Mouse (Mus musculus) adrenal gland, postnatal 25 days (tissue): Measurements from ENCODE around the gene Adgrb3. TPM values are rescaled to one million over a fixed set of nuclear protein-coding genes. Genes with fewer than 3 reads are reported as not detected.
"Not testable (repeated sequence)": the region's sequence is repeated elsewhere in the genome, so short reads cannot be mapped to it uniquely, and the experiment has no call there.

ENCODE experiments used
- DNase-seq: peaks from one replicate; pipeline ENCODE4 v3.0.0; 2021; ENCODE audit warnings: mixed read lengths
- total RNA-seq: library from RNA; stranded (reverse); gene quantifications from 2 replicates; pipeline ENCODE4 v1.2.3, GENCODE M21; 2021

The Adgrb3 gene
- total RNA-seq, 1 experiment from 2014 or later: 1.5 TPM

DNA sequence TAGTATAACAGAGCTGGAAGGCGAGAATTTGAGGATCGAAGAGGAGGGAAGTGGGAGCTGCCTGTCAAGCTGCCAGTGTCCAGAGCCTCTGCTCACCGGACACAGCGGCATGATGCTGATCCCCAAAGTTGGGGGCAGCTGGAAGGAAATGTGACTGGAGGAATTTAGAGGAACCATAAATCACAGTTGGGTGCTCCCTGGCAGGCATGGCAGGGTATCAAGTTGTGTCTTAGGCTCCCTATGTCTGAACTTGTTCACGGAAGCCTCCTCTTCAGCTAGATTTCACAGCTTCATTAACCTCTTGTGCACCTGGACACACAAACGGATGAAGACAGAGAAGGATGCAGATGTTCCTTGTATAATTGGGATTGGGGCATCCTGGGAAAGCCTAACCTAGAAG, 722.8 kb downstream of the Adgrb3 start:
- no peak for DNase-seq

DNA sequence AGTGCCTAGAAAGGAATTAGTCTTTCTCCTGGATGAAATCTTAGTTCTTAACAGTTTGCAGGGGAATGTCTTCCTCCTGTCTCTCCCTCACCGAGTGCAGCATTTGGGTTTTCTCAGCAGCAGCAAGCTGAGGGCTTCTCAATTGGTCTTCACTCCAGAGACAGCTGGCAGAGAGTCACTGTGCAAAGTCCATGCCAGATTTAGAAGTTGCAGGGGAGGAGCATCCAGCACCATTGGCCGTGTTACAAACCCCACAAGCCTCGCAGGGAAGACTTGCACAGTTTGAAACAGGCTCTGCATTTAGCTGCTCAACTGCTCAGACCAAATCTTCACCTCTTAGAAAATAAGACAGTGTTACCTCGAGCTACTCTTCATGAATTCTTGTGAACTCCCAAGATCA, 724.1 kb downstream of the Adgrb3 start:
- DNase-seq: peak; percentile 2

DNA sequence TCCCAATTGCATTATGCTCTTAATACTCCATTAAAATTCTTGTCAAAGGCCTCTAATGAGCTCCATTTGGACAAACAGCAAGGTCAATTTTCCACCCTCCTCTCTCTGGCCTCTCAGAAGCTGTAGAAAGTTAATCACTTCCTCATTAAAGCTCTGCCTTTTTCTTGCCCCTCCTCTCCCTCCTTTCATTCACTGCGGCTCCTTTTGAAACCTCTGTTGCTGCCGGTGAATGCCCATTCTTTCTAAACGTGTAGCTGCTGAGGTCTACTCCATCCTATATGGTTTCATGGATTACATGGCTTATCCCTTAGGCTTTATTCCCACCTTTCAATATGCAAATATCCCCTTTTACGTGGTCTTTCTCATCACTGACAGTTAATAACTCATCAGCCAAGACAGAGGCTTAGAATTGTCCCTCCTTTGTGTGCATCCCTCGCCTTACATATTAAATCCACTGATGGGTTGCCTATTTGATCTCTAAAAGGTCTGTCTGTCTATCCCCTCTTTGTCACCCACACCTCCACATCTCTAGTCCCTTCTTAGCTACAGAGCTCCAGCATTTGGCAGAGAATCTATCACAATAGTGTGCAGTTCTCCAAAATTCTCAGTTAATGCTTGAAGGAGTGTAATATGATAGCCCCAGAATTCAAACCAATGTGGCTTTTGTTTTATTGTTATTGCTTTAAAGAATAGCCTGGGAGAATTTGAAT, 741.3 kb downstream of the Adgrb3 start:
- no peak for DNase-seq

DNA sequence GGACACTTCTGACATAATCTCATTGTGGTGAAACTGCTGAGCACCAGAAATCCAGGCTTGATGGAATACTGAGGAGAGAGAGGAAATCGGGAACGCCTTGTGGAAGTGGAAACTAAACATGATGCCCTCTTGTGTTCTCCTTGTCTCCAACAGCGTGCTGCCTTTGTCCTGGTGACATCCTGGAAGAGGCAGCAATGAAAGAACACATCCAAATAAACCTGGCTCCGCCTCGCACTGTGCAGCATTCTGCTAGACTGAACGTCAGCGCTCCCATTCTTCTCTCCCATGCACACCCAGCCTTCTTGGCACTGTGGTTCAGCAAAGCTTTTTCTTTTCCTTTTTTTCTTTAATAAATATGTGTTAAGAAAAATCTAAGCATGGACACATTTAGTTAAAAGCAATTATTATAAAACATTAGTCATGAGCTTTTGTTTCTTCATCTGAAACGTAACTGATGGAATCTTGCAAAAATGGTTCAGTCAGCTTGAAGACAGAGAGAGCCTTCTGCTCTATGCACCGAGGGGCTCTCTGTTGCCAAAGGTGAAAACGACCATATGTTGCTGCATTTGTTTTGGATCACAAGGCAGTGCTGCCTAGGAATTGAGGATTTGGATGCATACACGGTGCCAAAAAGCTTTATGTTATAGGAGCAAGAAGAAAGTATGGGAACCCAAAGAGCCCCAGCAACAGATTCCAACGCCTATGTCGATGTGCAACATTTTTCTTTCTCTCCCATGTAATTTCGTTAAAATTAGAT, 743.7 kb downstream of the Adgrb3 start:
- DNase-seq: no peak

DNA sequence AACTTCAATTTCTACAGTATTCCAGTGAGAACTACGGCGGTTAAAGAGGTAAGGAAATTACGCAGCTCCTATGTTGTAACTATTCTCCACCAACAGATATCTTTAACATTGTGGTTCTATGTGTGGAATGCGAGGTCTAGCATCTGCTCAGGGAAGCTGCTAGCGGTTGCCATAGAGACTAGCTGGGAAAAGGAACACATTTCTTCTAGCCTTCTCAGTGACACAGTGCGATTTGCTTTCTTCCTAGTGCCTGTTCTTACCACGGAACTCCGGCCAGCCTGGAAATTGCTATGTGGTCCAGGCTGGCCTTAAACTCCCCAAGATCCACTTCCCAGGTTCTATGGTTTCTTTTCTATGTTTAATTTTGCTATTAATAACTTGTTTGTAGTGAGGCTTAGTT, 747.1 kb downstream of the Adgrb3 start:
- DNase-seq: no peak

DNA sequence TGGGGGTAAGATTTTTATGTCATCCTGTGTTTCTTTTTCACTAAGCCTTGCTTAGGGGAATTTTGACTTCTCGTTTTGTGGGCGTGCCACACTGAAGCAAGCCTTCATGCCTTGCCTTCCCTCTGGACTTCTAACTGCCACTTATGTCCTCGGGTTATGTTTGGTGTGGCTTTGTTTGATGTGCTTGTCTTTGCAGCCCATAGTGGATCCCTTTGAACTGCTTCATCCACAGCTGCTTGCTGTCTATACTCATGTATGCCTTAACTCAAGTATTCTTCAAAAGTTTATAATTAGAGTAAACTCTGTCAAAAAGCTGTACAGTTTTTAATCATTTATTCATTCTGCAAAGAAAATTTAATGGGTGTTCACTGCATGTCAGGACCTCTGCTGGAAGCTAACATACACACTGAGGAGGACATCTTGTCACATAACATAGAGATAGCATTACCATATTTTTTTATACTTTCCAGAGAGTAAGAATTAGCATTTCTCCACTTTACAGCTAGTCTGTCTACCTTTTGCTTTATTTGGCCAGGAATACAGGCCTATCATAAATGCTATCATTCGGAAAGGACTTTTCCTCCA, 748.1 kb downstream of the Adgrb3 start:
- no peak for DNase-seq

DNA sequence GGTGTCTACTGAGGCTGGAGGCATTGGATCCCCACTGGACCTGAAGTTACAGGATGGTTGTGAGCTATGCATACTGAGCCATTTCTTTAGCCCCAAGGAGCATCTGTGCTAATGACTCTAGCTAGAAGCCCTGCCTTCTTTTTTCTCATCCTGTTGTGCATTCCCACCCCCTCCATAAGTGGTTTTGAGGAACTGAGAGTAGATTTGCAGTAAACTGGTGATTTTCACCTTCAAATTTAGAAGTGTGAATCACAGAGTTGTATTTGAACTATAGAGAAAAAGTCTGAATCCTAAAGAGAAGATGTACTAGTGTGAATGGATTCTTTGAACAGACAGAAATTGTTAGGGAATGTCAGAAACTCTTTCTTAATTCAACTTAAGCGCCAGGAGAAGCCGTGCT, 750.1 kb downstream of the Adgrb3 start:
- DNase-seq: no peak

DNA sequence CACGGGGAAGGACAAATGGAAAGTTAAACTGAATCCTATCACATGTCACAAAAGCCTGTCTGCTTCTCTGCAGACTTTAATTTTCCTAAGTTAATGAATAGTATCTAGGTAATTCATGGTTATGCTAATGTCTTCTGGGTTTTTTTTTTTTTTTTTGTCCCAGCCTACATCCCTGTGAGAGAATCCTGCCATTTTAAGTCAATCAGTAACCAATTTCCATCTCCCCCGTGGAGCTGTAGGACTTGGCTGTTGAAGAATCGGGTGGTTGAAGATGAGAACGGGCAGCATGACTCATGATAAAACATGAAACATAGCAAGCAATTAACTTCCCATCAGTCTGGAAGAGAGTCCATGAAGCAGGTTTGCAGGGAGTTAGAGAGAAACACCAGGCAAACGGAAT, 753.6 kb downstream of the Adgrb3 start:
- DNase-seq: no peak

DNA sequence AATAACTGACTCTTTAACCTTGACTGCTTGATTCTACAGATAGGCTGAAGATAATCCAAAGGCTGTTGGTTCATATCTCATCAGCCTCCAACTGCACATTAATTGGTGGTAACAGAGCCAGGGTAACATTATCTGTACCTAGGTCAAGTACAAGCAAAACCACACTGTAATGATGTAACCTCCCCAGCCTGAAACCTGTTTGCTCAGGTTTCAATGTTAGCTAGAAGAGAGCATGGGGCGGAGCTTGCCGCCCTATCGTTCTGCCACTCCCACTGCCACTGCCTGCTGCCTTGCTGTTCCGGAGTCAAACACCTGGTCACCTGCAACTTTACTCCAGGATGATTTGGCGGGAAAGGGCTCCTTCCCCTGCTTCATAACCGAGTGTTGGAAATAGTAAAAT, 765.5 kb downstream of the Adgrb3 start:
- no peak for DNase-seq

DNA sequence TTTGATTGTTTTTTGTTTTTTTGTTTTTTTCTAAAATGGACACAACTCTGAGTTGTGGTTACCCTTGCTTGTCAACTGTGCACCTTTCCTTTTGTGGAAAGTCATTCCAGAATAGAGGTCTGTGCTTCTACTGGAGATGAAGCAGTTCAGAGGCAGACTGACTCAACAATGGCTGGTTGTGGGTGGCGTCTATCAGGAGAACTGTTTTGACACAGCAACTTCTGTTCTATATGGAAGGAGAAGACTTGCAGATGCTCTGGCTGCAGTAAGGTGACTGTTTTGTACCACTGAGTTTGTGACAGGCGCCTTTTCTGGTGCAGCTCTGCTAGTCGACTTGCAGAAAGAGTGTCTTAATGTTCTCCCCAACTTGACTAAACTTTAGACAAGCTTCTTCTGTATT, 768.6 kb downstream of the Adgrb3 start:
- DNase-seq: no peak

DNA sequence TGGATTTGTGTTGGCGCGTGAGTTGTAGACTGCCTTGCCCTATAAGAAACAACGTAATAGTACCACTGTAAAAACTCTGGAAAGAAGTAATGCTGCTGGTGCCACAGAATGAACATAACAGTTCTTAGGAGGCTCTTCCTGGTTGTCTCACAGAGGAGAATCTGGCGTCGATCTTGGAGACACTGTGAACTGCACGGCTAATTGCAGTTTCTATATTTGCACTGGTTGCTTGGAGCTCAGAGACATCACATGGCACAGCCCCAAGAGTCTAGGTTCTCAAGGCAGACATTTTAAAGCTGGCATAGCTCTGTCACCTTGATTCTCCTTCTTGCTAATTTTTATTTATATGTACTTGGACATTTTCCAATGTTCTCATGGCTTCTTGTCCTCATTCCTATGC, 769.3 kb downstream of the Adgrb3 start:
- DNase-seq: no peak

DNA sequence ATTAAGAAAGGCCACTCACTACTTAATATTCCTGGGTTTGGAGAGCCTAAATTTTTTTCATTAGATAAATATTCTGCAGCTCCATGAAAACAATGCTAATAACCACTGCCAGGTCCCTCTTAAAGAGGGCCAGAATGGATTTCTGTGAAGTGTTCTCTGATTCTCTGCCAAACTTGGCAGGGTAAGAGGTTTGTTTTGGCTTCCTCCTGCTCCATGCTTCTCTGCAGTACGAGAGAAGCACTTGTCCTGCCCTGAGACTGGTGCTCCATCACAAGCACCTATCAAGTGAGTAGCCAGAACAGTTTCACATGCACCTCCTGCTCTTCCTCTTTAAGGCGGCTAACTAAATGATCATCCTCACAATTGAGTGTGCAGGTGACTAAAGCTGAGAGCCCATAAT, 771.9 kb downstream of the Adgrb3 start:
- no peak for DNase-seq

DNA sequence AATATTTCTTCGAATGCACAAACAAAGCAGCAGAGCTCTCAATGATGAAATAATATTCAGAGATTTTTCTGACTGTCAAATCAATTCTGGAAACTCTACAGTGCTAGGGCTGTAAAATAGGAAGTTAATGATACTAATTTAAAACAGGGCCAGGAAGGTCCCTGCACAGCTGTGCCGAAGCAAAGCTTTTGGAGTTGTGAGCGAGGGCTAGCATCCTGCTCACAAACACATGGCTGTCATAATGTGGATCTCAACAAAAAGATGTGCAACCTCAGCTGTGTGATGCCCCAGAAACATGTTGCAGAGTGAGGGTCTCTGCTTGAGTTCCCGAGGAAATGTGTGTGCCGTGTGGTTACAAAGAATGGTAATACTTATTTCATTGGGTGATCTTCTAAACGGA, 772.3 kb downstream of the Adgrb3 start:
- no peak for DNase-seq

DNA sequence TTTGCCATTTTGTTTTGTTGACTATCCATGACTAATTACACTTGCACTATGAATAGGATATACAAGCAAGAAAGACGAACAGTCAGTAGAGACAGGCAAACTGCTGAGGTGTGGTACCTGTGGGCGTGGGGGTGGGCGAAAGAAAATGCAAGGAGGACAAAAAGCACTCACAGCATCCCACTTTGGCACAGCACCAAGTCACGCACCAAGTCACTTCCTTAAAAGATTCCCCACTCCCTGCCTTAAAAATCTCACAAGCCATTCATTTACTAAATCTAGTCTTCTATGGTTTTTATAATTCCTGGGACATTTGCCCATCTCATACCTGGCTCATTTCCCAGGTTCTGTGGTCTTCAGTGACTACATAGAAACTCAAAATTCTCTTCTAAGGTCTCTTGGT, 787.4 kb downstream of the Adgrb3 start:
- no peak for DNase-seq

DNA sequence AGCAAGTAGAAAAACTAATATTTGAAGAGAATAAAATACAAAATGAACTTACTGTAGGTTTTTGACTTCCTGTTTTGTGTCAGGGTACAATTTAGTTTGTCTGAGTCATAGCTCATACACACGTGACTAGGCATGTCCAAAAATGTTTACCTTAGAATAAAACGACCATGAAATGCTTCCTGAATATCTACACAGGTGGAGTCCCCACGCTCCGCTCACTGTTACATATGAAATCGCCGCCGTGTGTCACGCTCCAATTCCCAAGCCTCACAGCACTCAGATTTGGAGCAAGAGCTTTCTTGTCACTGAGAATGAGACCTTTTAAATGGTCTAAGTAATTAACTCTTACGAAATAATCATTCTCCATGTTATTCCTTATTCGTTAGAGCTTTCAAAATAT, 795.3 kb downstream of the Adgrb3 start:
- DNase-seq: no peak

DNA sequence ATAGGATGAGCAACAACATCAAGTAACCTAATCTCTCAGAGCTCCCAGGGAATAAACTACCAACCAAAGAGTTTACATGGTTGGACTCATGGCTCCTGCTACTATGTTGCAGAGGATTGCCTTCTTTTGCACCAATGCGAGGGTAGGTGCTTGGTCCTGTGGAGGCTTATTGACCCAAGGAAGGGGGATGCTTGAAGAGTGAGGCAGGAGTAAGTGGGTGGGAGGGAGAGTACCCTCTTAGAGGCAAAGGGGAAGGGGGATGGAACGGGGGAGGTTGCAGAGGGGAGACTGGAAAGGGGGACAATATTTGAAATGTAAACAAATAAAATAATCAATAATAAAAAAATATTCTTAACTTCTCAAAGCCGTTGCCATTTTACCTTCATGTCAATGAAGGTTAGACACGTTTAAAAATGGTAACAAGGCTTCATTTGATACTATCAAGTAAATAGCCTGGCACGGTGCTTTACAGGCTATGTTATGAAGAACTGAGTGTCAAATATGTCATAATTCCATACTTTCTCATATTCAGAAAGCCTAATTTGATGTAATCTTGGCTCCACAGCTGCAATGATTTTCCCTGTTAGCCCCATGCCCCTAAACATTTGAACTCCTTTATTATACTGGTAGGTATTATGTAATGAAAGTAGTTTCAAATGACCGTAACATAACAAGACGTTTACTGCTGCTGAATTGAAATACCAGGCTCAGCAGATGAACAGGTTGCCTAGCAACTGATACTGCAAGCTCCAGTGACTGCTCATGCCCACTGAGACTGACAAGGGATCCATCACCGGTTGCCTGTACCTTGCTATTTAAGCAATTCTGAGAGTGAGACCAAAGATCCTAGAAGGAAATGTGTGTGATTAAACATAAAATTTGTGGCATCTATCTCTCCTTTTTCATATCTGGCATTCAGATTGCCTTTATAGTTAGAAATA, 796.1 kb downstream of the Adgrb3 start:
- DNase-seq: no peak

DNA sequence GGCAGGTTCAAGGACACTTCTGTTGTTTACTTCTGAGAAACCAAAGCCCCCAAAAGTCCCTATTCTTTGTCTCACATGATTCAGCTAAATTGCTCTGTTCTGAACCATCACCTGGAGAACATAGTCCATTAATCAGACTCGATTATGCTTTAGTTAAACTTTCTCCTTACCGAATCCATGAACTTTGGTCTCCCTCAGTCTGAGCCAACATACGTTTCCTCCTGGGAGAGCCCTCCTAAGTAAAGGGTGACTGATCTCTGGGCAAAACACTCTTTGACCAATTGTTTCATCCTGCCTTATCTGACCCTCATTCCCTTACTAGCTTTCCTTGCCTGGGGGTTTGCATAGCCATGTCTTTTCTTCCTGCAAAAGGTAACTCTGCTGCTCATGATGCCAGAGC, 806.4 kb downstream of the Adgrb3 start:
- no peak for DNase-seq

DNA sequence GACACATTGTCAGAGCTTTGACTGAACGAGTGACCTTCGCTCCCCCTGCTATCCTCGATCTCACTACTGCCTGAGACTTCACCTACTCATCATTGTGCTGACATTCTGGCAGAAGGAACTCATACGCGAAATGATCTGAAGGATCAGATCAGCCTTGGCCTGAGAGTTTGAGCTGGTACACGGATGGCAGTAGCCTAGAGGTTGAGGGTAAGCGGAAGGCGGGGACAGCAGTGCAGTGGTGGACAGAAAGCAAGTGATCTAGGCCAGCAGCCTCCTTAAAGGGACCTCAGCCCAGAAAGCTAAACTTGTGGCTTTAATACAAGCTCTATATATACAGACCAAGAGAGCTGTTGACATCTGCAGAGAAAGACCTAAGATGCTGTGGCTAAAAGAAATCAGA, 811.7 kb downstream of the Adgrb3 start:
- not testable (repeated sequence) for DNase-seq
